In genomic region chr13:12561729-12562128, GRCm38 (mm10) we compare ENCODE assay signal across 14 mouse cellular contexts.
"Had no signal": no experiment of that assay in that cellular context is flagged by ENCODE, and none has a peak within 500 bp of the region (broad histone marks: within the 10 kb centered on the region; RNA-seq: fewer than 3 reads in every experiment).

No protein-coding gene starts in this region.

- ATAC-seq: intestine, embryonic 16.5 days; liver, postnatal 0 days; midbrain, embryonic 16.5 days had no signal

- H3K4me3 ChIP-seq: kidney, embryonic 15.5 days; limb, embryonic 12.5 days; liver, embryonic 13.5 days; megakaryocyte, embryonic 14.5 days; neural tube, embryonic 13.5 days had no signal

- DNase-seq: kidney, adult 2 months; kidney, postnatal 25 days; liver; liver, embryonic 13.5 days; liver, postnatal 0 days; right cerebral cortex, postnatal 14 days; thymus, adult 18-20 months; thymus, postnatal 36 days had no signal
